ENCODE assay signal across 15 mouse cellular contexts in genomic region chr3:3000199-3000598, GRCm38 (mm10).
DNase-seq lines count a peak whose midpoint lies in the region; ATAC-seq and TF ChIP-seq lines count a peak whose summit lies in the region.
"Had no signal": no experiment of that assay in that cellular context is flagged by ENCODE, and none has a peak within 500 bp of the region (broad histone marks: within the 10 kb centered on the region; RNA-seq: fewer than 3 reads in every experiment).

No protein-coding gene starts in this region.

- H3K27me3 ChIP-seq in forebrain, embryonic 11.5 days (ENCODE audit: control insufficient read depth, insufficient read depth, low read length) = no peaks in the 10 kb centered on the region
- H3K27me3 ChIP-seq in forebrain, embryonic 16.5 days (replicated peaks; ENCODE audit: control insufficient read depth, insufficient read depth, low read length) = no peaks in the 10 kb centered on the region
- H3K27me3 ChIP-seq in liver, postnatal 0 days (ENCODE audit: insufficient read depth, low read length) = no peaks in the 10 kb centered on the region
- no peaks in the 10 kb centered on the region for H3K27me3 ChIP-seq in embryonic facial prominence, embryonic 15.5 days
- no peaks in the 10 kb centered on the region for H3K27me3 ChIP-seq in hindbrain, embryonic 13.5 days
- H3K27me3 ChIP-seq: embryonic facial prominence, embryonic 12.5 days; heart, embryonic 13.5 days had no signal

- H3K4me1 ChIP-seq in forebrain, embryonic 11.5 days (replicated peaks; ENCODE audit: control insufficient read depth, insufficient read depth, low read length) = no peaks in the 10 kb centered on the region
- H3K4me1 ChIP-seq in forebrain, embryonic 16.5 days (replicated peaks; ENCODE audit: control insufficient read depth, insufficient read depth, low read length) = no peaks in the 10 kb centered on the region
- no peaks in the 10 kb centered on the region for H3K4me1 ChIP-seq in liver, postnatal 0 days (ENCODE audit: insufficient read depth)
- no peaks in the 10 kb centered on the region for H3K4me1 ChIP-seq in embryonic facial prominence, embryonic 15.5 days
- H3K4me1 ChIP-seq in hindbrain, embryonic 13.5 days (replicated peaks) = no peaks in the 10 kb centered on the region
- H3K4me1 ChIP-seq: embryonic facial prominence, embryonic 12.5 days; heart, embryonic 13.5 days had no signal

- no peaks in the 10 kb centered on the region for H3K36me3 ChIP-seq in forebrain, embryonic 11.5 days (ENCODE audit: control insufficient read depth, insufficient read depth, low read length)
- no peaks in the 10 kb centered on the region for H3K36me3 ChIP-seq in forebrain, embryonic 16.5 days (ENCODE audit: control insufficient read depth, insufficient read depth)
- H3K36me3 ChIP-seq in liver, postnatal 0 days (replicated peaks; ENCODE audit: insufficient read depth, low read length) = no peaks in the 10 kb centered on the region
- no peaks in the 10 kb centered on the region for H3K36me3 ChIP-seq in embryonic facial prominence, embryonic 15.5 days
- H3K36me3 ChIP-seq in hindbrain, embryonic 13.5 days = no peaks in the 10 kb centered on the region
- H3K36me3 ChIP-seq: embryonic facial prominence, embryonic 12.5 days; heart, embryonic 13.5 days had no signal

- H3K9me3 ChIP-seq in forebrain, embryonic 11.5 days (ENCODE audit: control insufficient read depth, low read length) = peaks cover 26% of the 10 kb centered on the region
- peaks cover 32% of the 10 kb centered on the region for H3K9me3 ChIP-seq in forebrain, embryonic 16.5 days (ENCODE audit: control insufficient read depth, low read length)
- H3K9me3 ChIP-seq in liver, postnatal 0 days (ENCODE audit: low read length) = 0 out of 2 replicates have a peak, but pooled peaks cover 8% of the 10 kb centered on the region
- peaks cover 25% of the 10 kb centered on the region for H3K9me3 ChIP-seq in embryonic facial prominence, embryonic 15.5 days (replicated peaks)
- peaks cover 44% of the 10 kb centered on the region for H3K9me3 ChIP-seq in hindbrain, embryonic 13.5 days

- H3K4me3 ChIP-seq in forebrain, embryonic 11.5 days (ENCODE audit: low read depth, low read length) = no peak overlapping the region
- H3K4me3 ChIP-seq in forebrain, embryonic 16.5 days (replicated peaks; ENCODE audit: low read length) = no peak overlapping the region
- no peak overlapping the region for H3K4me3 ChIP-seq in liver, postnatal 0 days (ENCODE audit: low read depth, low read length)
- H3K4me3 ChIP-seq in embryonic facial prominence, embryonic 15.5 days (replicated peaks) = no peak overlapping the region
- H3K4me3 ChIP-seq in hindbrain, embryonic 13.5 days = no peak overlapping the region
- H3K4me3 ChIP-seq: embryonic facial prominence, embryonic 12.5 days; heart, embryonic 13.5 days had no signal

- peak; percentile 24 for DNase-seq in forebrain, embryonic 11.5 days (ENCODE audit: low spot score)
- DNase-seq in liver, postnatal 0 days = peak; percentile 5
- DNase-seq in liver = no peak
- DNase-seq in frontal cortex, postnatal 14 days (ENCODE audit: low spot score in 2 of 2) = no peak
- DNase-seq: adrenal gland, postnatal 10 days; cerebellum, adult 18-20 months; kidney, adult 2 months; layer of hippocampus, adult 9-11 months; lung, postnatal 14 days had no signal

- no peak overlapping the region for H3K9ac ChIP-seq in forebrain, embryonic 11.5 days (ENCODE audit: low read length)
- H3K9ac ChIP-seq in forebrain, embryonic 16.5 days (replicated peaks; ENCODE audit: low read depth, low read length) = no peak overlapping the region
- H3K9ac ChIP-seq in liver, postnatal 0 days (replicated peaks) = no peak overlapping the region
- no peak overlapping the region for H3K9ac ChIP-seq in embryonic facial prominence, embryonic 15.5 days
- H3K9ac ChIP-seq in hindbrain, embryonic 13.5 days = no peak overlapping the region
- H3K9ac ChIP-seq: embryonic facial prominence, embryonic 12.5 days; heart, embryonic 13.5 days had no signal

- H3K4me2 ChIP-seq in forebrain, embryonic 11.5 days (ENCODE audit: low read depth, low read length, severe bottlenecking) = no peak overlapping the region
- no peak overlapping the region for H3K4me2 ChIP-seq in forebrain, embryonic 16.5 days (ENCODE audit: low read length)
- no peak overlapping the region for H3K4me2 ChIP-seq in liver, postnatal 0 days (ENCODE audit: low read depth, low read length)
- H3K4me2 ChIP-seq in embryonic facial prominence, embryonic 15.5 days (replicated peaks) = no peak overlapping the region
- no peak overlapping the region for H3K4me2 ChIP-seq in hindbrain, embryonic 13.5 days
- H3K4me2 ChIP-seq: embryonic facial prominence, embryonic 12.5 days; heart, embryonic 13.5 days had no signal

- ATAC-seq in forebrain, embryonic 11.5 days (replicated peaks; ENCODE audit: low FRiP score) = 0 out of 2 replicates have a peak, but pooled peaks have one; percentile 27
- ATAC-seq in forebrain, embryonic 16.5 days = no peak
- no peak; the same call in 1 of the 2 replicates for ATAC-seq in liver, postnatal 0 days
- peak; percentile 39; the same call in 1 of the 2 replicates for ATAC-seq in embryonic facial prominence, embryonic 15.5 days (ENCODE audit: insufficient number of reproducible peaks, low FRiP score, low TSS enrichment, low read depth)
- peak; percentile 28; the same call in 1 of the 2 replicates for ATAC-seq in neutrophil, adult 5-6 weeks (ENCODE audit: extremely low read depth, insufficient number of reproducible peaks, low FRiP score, poor library complexity, severe bottlenecking)
- no peak for ATAC-seq in hindbrain, embryonic 13.5 days (ENCODE audit: low FRiP score)

- H3K27ac ChIP-seq in forebrain, embryonic 11.5 days (ENCODE audit: low read depth, low read length) = no peak overlapping the region
- H3K27ac ChIP-seq in forebrain, embryonic 16.5 days (ENCODE audit: low read length) = no peak overlapping the region
- H3K27ac ChIP-seq in liver, postnatal 0 days (ENCODE audit: low read depth) = no peak overlapping the region
- no peak overlapping the region for H3K27ac ChIP-seq in embryonic facial prominence, embryonic 15.5 days (replicated peaks)
- no peak overlapping the region for H3K27ac ChIP-seq in hindbrain, embryonic 13.5 days
- H3K27ac ChIP-seq: embryonic facial prominence, embryonic 12.5 days; heart, embryonic 13.5 days had no signal

- no peak for TF ChIP-seq CTCF in liver, postnatal 0 days (IDR thresholded peaks at IDR 0.05; ENCODE audit: low read depth)

- no peak for TF ChIP-seq EP300 in liver, postnatal 0 days (IDR thresholded peaks at IDR 0.05; ENCODE audit: low read depth)

Comparison
In these comparisons a context has a peak if more than half of its experiments do, and no peak if none do; other contexts are left out.
1. ATAC-seq: peak in forebrain, embryonic 11.5 days (single experiment), embryonic facial prominence, embryonic 15.5 days (single experiment) and neutrophil, adult 5-6 weeks (single experiment); none in forebrain, embryonic 16.5 days (single experiment), liver, postnatal 0 days (single experiment) and hindbrain, embryonic 13.5 days (single experiment).
2. DNase-seq: peak in forebrain, embryonic 11.5 days (single experiment) and liver, postnatal 0 days (single experiment); none in liver (single experiment) and frontal cortex, postnatal 14 days (0 of 2).